Mouse (Mus musculus) mature B cell (primary cell): ENCODE data around the gene Gm7233.
"Not testable (repeated sequence)": the region's sequence is repeated elsewhere in the genome, so short reads cannot be mapped to it uniquely, and the experiment has no call there.

Experiments used
- in situ Hi-C: fragments of 300-500 bp; cut with MboI; formaldehyde crosslinking; loops from 2 replicates; pipeline ENCODE4 v1.14.3; 2019

Gm7233 gene

DNA sequence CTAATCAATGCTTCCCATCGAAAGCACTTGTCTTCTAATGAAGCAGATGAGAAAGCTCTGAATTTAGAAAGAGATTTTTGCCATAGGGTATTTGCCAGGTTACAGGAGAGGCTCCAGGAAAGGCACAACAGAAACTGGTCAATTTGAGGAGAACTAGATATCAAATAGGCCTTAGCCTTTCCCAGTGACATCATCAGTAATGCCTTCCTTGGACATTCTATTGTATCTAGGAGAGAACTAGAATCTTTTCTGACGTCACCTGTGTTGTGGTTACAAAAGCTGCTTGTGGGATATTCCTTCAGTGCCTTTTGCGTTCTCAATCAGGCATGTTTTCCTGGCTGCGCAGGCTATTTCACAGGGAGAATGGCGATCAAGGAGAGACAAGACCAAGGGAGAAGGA is at the start of gene Gm7233:
Gene Gm7233 (plus strand): TSS at position 301 of the 400 bp plus-strand sequence.
- in situ Hi-C loops, result not testable (repeated sequence)

DNA sequence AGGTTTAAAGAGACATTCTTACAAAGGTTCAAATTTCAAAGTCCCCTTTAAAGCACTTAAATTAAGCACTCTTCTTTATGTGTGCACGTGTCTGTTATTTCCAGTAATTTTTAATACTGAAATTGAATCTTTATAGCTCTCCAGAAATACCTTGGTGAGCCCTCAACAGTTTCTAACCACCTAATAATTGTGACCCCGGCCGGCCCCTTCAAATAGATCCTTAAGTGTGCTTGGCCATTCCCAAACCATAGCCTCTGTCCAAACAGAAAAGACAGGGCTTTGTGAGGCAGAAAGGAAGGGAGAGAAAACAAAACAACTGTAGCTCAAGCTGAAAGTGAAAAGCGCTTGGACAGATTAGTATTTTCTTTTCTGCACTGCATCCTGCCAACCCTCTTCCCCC is 12.5 kb upstream of the Gm7233 start:
- in situ Hi-C loops, result not testable (repeated sequence)

DNA sequence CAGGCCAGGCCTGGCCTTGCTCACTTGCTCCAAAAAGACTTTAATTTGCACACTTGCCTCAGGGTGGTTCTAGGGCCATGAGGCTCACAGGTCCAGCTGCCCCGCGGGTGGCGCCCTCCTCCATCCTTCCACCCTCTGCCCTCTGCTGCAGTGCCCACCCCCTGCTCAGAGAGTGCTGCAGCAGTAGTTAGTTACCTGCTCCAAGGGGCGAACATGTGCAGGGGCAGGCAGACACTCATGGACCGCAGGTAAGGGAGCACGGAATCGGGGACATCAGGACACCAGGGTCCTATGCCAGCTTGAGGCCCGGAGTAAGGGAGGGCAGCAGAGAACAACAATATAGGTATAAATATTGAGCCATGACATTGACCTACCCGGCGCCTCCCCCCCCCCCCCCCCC is 11.7 kb upstream of the Gm7233 start:
- in situ Hi-C loops, result not testable (repeated sequence)

DNA sequence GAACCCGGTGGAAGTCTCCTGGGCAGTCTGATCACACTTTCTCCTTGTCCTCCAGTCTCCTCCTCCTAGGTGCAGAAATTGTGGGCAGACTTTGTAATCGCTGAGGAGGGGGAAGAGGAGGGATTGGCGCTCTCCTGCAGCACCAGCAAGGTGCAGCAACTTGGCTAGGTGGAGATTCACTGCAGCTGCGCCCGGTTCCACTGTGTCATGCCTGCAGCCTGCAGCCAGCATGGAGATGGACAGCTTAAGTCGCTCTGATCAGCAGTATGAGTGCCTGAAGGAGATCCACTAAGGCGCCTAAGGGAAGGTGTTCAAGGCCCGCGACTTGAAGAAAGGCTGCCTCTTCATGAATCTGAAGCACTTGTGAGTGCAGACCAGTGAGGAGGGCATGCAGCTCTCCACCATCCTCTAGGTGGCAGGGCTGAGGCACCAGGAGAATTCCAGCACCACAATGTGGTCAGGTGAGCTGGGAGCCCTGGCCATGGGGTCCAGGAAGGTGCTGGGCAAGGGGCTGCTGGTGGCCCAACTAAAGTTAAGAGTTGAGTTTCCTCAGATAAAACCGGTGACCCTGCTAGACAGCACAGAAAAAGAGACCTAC is 11.0 kb upstream of the Gm7233 start:
- in situ Hi-C loops, result not testable (repeated sequence)

DNA sequence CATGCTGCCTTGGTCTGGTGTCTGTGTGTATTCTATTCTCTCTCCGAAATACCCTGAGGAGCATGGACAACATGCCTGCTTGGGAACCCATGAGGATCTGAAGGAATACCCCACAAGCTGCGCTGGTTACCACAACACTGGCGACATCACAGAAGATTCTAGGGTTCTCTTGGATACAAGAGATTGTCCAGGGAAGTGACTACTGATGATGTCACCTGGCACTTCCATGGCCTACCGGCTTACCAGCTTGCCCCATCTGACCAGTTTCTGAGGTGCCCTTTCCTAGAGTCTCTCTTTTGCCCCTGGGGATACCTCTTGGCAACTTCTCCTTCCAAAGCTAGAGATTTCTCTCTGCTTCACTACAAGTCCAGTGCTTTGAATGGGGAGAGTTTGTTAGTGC is 55.5 kb downstream of the Gm7233 start, which contains the start of gene Gm8122:
Gene Gm8122 (minus strand): TSS at position 101 of the 400 bp plus-strand sequence.
- in situ Hi-C loops, result not testable (repeated sequence)
